Mouse (Mus musculus) c-Kit-positive CD71-positive TER-119-negative erythroid progenitor cells, embryonic 14.5 days (primary cell): ENCODE results near the gene Abl2.
A peak's percentile ranks its signal among the peaks of the same experiment; 100 is the strongest.

Source experiments
- DNase-seq: peaks from one replicate; pipeline ENCODE4 v3.0.0-alpha.2; 2013; ENCODE audit warnings: low read depth

Gene Abl2

DNA sequence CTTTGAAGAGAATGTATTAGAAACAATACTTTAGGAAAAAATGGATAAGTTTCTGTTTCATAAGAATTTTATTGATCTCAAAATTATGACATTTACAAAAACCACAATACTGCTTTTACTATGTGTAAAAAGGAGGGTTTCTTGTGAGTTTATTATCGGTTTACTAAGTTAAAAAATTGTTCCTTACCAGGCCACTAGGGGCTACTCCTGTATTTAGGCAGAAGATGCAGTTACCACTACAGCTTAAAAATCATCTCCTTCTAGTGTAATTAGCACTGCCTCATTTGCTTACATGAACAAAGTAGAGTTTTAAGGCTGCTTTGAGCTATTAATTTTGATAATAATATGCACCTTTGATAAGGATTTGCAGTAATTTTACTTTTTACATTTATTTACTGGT is 25.6 kb downstream of the Abl2 start:
- no peak for DNase-seq

DNA sequence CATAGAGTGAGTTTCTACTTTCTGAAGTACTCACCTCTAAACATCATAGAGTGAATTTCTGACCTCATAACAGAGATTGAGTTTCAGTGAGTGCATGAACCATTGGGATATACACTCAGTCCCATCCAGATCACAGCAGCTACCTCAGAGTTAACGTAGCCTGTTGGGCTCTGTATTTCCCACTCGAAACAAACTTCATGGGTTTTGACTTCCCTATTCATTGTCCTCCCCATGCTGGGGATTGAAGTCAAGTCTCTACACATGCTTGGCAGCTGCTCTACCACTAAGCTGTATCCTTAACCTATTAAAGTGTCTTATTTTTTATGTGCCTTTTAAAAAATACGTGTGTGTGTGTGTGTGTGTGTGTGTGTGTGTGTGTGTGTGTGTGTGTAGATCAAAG is 26.9 kb downstream of the Abl2 start:
- DNase-seq: no peak

DNA sequence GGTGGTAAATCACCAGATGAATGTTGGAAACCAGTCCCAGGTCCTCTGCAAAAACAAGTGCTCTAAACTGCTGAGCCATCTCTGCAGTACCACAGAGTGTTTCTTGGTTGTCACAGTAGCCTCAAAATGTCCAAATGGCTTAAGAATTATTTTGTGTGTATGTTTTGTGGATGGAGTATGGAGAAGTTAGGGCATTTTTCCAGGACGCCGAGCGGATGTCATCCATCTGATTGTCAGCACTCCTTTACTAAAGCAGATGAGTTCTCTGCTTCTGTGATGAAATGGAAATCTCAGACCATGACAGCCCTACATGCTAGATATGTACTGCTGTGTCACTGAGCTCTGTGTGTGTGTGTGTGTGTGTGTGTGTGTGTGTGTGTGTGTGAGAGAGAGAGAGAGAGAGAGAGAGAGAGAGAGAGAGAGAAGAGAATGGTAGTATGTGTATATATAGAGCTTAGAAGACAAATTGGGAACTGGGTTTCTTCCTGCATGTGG is 31.3 kb downstream of the Abl2 start:
- DNase-seq: no peak

DNA sequence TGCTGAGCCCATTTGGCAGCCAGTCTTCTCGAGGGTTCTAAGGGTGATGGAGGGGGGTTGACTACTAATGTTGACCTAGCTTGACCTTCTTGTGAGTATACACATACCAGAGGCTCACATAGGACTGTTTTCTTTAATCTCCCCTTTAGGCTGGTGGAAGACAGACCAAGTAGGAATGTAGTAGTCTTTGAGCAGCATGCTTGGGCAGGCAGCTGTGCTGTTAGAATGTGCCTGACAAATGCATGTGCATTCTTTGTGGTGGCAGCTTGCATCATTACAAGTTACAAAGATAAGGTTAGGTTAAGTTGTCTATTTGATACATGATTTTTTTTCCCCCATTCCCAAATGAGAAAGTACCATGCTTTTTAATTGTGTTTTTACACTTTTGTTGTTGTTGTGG is 31.8 kb downstream of the Abl2 start:
- DNase-seq: no peak

GRCm38 (mm10) chr1:156593267-156593666 is 34.7 kb downstream of the Abl2 start:
- DNase-seq: no peak

DNA sequence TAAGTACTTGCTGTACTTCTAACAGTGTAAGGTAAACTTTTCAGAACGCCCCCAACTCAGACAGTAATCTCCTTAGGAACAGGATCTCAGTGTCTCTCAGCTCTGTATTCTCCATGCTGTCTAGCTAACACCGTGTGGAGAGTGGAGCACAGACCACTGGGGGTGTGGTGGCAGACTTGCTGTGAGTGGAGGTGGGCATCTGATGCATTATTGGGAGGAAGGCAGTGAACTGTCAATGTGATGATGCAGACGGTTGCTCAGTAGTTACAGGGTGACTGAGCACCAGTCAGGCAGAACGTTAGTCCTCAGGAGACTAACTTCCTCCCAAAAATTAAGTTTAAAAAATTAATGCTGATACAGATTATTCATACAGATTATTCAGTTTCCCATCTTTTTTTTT is 38.5 kb downstream of the Abl2 start:
- DNase-seq: no peak

DNA sequence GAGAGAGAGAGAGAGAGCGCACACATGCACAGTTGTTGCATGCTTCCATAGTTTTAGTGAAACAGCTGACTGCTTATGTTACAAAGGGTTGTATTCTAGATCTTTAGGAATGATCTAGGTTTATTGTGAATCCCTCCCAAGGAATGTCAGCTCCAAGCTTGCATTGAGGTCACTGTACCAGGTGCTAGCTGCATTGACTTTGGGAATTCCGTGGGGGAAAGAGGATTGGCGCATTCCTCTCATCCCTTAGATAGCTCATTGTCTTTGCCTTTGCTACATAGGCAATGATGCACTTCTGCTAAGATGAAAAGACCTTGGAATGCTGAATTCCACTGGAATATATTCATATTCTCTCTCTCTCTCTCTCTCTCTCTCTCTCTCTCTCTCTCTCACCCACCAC is 44.0 kb downstream of the Abl2 start:
- DNase-seq: no peak

GRCm38 (mm10) chr1:156605094-156605866 is 46.7 kb downstream of the Abl2 start:
- DNase-seq: no peak

DNA sequence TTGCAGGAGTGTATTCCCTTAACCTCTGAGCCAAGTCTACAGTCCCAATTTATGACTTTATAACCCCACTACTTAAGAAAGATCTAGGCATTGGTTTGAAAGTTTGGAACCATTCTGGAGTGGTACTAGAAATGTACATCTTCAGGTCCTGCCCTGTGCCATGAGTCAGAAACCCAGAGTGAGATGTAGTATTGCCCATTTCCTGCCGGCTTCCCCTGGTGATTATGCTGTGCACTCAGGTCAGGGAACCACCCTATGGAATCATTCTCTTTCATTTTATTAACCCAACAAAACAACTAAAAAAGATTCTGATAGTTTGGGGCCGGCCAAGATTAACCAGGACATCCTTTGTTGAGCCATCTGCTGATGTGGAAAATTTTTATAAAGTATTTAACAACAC is 47.4 kb downstream of the Abl2 start:
- DNase-seq: no peak

DNA sequence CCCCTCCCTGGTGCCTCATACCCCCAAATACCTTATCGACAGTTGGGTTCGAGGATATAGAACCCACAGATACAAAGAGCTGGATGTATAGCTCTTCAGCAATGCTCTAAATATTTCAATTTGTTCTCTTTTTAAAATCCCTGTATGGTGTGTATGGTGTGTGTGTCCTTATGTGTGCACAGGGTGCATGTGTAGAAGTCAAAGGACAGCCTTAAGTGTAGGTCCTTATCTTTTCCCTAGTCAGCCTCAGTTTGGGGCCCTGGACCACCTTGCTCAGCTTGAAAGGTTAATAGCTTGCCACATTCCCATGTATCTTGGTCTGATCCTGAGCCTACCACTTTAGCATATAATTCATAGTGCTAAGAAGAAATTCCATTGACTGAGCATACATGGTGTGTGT is 49.9 kb downstream of the Abl2 start:
- no peak for DNase-seq

DNA sequence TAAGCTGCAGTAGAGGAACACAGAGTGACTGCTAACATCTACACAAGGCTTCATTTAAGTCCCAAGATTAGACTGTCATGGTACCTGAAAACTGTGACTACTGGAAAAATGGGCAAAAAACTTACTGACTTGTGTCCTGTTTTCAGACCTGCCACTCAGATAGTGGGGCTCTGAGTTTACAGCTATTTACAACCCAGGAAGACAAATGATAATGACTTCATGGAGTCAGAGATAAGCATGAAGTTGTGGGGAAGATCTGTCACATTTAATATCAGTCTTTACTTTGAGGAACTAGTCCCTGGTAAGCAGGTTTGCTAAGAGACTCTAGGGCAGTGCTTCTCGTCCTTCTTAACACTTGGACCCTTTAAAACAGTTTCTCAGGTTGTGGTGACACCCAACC is 51.7 kb downstream of the Abl2 start:
- no peak for DNase-seq

DNA sequence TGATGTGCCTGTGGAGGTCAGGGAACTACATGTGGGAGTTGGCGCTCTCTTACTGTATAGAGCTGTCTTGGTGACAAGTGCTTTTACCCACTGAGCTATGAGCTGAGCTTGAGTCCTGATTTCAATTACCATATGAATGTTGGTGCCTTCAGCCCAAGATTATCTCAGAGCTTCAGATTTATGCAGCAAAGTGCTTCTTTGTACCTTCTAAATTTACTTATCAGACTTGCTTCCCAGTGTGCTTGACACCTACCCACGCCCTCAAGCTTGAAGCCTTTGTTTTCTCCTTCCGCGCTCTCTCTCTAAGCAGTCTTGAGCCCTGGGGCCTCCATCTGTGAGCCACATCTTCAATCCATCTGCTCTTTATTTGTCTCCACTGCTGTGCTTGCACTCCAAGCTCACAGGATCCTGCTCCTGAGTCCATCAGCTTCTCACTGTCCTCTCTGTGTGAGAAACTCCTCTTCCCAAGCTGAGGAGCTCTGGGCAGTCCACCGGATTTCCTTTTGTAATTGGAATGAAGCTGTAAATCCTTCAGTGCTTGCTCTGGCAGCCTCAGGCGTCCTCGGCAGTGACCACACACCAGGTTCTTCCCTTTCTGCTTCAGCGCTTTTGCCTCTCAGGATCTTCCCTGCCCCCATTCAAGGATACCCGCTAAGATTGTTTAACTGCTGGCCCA is 55.4 kb downstream of the Abl2 start:
- DNase-seq: no peak

GRCm38 (mm10) chr1:156614710-156615109 is 56.1 kb downstream of the Abl2 start:
- DNase-seq: no peak

DNA sequence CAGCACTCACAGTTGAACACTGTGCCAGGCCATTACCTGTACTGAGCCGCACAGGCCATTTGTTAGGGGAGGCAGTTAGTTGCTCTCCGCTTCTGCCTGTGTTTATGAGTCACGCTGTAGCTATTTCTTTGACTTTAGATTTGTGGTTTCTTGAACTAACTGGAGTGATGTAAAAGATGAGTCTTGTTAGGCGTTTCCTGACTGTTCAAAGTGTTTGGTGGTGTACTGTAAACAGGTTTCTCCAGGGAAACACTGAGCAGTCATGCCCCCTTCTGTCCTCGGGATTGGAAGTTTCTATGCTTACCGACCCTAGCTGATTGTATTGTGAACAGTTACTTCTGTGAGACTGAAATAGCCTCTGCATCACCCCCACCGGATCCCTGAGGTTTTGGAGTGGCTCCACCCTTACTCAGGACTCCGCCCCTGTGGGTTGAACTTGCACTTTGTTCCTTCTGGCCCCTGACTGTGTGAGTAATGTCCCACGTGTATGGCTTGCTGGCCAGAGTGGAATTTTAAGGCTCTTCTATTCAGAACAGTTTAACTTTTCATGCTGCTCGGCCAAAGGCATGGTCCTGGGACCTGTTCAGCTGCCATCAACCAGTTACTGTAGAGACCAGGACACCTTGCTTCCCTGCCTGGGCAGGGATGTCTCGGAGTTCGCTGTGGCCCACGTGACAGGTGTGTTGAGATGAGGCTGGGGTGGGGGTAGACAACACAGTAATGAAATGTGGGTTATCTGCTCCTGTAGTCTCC is 57.0 kb downstream of the Abl2 start:
- DNase-seq: peak; percentile 71

GRCm38 (mm10) chr1:156616989-156617598 is 58.5 kb downstream of the Abl2 start:
- no peak for DNase-seq

DNA sequence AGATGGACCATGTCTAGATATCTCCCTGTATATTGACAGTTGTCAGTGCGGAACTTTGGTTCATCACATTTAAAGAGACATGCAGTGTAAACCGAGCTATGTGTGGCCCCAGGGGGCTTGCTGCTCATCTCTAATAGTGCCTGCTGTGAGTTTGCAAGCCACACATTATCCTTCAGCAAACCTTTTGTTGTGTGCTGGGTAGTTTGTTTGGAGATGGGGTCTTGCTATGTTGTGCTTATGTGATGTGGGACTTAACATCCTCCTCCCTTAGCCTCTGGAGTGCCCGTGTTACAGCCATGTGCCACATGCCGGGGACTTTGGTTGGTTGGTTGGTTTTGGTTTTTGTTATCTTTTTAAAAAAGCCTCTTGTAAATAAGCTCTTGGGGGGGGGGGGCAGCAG is 59.2 kb downstream of the Abl2 start:
- DNase-seq: no peak

DNA sequence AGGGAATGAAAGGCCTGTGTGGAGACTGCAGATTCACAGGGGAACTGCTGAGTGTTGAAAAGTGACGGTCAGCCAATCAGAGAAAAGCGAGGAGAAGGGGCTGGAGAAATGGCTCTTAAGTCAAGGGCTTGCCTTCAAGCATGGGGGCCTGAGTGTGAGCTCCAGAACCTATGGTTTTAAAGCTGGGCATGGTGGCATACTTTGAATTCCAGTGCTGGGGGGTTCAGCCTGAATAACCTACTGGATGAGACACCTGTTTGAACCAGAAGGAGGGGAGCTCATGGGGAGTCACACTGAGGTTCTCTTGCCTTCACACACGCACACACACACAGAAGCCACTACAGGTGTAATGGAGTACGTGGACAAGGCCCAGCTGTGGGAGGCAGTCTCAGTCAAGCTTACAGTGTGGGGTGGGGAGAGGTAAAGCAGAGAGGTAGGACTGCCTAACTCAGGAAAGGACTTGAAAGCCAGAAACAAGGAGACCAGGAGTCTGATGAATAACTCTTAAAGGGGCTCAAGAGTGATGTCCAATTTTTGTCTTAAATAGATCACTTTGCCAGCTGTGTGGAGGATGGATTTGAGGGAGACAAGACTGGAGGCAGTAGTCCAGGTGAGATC is 61.8 kb downstream of the Abl2 start:
- DNase-seq: no peak

GRCm38 (mm10) chr1:156620951-156621350 is 62.4 kb downstream of the Abl2 start:
- no peak for DNase-seq

GRCm38 (mm10) chr1:156624231-156624630 is 65.6 kb downstream of the Abl2 start:
- no peak for DNase-seq

GRCm38 (mm10) chr1:156626729-156627128 is 68.1 kb downstream of the Abl2 start:
- no peak for DNase-seq

DNA sequence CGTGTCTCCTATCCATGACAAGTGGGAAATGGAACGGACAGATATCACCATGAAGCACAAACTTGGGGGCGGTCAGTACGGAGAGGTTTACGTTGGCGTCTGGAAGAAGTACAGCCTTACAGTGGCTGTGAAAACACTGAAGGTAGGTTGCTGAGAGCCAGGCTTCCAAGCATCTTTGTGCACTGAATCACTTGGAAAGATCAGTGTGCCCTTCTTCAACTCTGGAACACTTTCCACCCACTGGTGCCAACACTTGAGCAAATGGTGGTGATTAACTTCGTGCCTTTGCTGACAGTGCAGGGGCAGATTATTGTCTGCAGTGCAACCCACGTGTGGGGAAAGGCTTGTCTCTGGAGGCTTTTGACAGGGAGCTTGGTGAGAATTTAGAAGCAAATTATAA is 71.4 kb downstream of the Abl2 start:
- no peak for DNase-seq

DNA sequence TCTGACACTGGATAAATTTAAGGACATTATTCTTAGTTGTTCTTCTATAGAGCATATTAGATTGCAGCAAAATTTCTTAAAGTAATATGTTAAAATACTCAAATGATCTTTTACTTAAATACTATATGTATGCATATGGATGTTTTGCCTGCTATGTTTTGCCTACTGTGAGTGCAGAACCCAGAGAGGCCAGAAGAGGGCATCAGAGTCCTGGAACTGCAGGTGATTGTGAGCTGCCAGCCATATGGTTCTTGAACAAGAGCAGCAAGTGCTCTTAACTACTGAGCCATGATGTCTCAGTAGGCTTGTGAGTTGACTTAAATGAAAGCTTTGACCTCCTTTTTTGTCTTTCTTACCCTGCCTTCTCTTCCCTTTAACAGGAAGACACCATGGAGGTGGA is 72.4 kb downstream of the Abl2 start:
- no peak for DNase-seq
